18 mouse cellular contexts compared by ENCODE assay signal in the genomic region with DNA sequence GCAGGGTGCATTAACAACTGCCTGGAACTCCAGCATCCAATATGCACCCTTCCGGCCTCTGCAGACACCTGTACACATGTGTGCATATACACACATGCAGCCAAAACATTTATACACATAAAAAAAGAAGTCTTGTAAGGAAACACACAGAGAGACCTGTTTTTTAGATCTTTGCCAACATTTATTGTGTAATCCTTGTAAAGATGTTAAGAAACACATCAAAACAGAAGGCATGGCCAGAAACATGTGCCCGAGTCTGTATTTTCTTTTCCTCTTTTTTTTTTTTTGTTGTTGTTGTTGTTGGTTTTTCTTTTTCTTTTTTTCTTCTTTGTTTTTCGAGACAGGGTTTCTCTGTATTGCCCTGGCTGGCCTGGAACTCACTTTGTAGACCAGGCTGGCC. TPM values are rescaled to one million over a fixed set of nuclear protein-coding genes. Genes with fewer than 3 reads are reported as not detected.
DNase-seq lines count a peak whose midpoint lies in the region; ATAC-seq and TF ChIP-seq lines count a peak whose summit lies in the region.
"Had no signal": no experiment of that assay in that cellular context is flagged by ENCODE, and none has a peak within 500 bp of the region (broad histone marks: within the 10 kb centered on the region; RNA-seq: fewer than 3 reads in every experiment).

No protein-coding gene starts in this region.

- no peak for TF ChIP-seq CTCF in lung, postnatal 0 days (IDR thresholded peaks at IDR 0.05)

- no peak overlapping the region for H3K9ac ChIP-seq in lung, postnatal 0 days (replicated peaks; ENCODE audit: low read depth)
- H3K9ac ChIP-seq: embryonic facial prominence, embryonic 12.5 days; forebrain, embryonic 13.5 days; forebrain, embryonic 15.5 days had no signal

- H3K9me3 ChIP-seq in lung, postnatal 0 days (ENCODE audit: low read length), result no peaks in the 10 kb centered on the region
- H3K9me3 ChIP-seq: embryonic facial prominence, embryonic 10.5 days; embryonic facial prominence, embryonic 12.5 days; forebrain, embryonic 13.5 days; forebrain, embryonic 15.5 days had no signal

- no peaks in the 10 kb centered on the region for H3K4me1 ChIP-seq in lung, postnatal 0 days (ENCODE audit: insufficient read depth, low read depth, low read length)
- H3K4me1 ChIP-seq: embryonic facial prominence, embryonic 10.5 days; embryonic facial prominence, embryonic 12.5 days; forebrain, embryonic 13.5 days; forebrain, embryonic 15.5 days had no signal

- no peak overlapping the region for H3K4me2 ChIP-seq in lung, postnatal 0 days (replicated peaks; ENCODE audit: low read depth, low read length)
- H3K4me2 ChIP-seq: embryonic facial prominence, embryonic 12.5 days; forebrain, embryonic 13.5 days; forebrain, embryonic 15.5 days had no signal

- WGBS in lung, postnatal 0 days, result 88% methylated on average over 3 of the region's 3 CpGs

- H3K27me3 ChIP-seq in lung, postnatal 0 days (replicated peaks; ENCODE audit: insufficient read depth, low read length), result no peaks in the 10 kb centered on the region
- H3K27me3 ChIP-seq: embryonic facial prominence, embryonic 12.5 days; forebrain, embryonic 13.5 days; forebrain, embryonic 15.5 days had no signal

- ATAC-seq in lung, postnatal 0 days, result no peak
- peak; percentile 59 for ATAC-seq in granulocyte monocyte progenitor cell, adult 5-6 weeks (replicated peaks; ENCODE audit: poor library complexity, severe bottlenecking)
- peak; percentile 44; the same call in 1 of the 2 replicates for ATAC-seq in megakaryocyte progenitor cell, adult 5-6 weeks (replicated peaks; ENCODE audit: poor library complexity)
- no peak for ATAC-seq in monocyte, adult 5-6 weeks (replicated peaks; ENCODE audit: insufficient number of reproducible peaks, low FRiP score, low TSS enrichment, poor library complexity, severe bottlenecking)
- ATAC-seq: forebrain, embryonic 13.5 days; forebrain, embryonic 15.5 days had no signal

- DNase-seq in lung, postnatal 0 days (ENCODE audit: low spot score), result peak; percentile 8
- DNase-seq in lung, adult 18-20 months, result no peak
- no peak for DNase-seq in right cerebral cortex, postnatal 14 days
- DNase-seq: adrenal gland, adult 8-10 months; adrenal gland, postnatal 14 days; adrenal gland, postnatal 36 days; cerebellum, adult 11-12 months; cerebellum, adult 2 months; cerebellum, adult 9-10 months; cerebellum, postnatal 10 days; cerebellum, postnatal 25 days had no signal

- H3K4me3 ChIP-seq in lung, postnatal 0 days (ENCODE audit: low read depth, low read length), result no peak overlapping the region
- H3K4me3 ChIP-seq: embryonic facial prominence, embryonic 10.5 days; embryonic facial prominence, embryonic 12.5 days; forebrain, embryonic 13.5 days; forebrain, embryonic 15.5 days had no signal

- no peaks in the 10 kb centered on the region for H3K36me3 ChIP-seq in lung, postnatal 0 days (ENCODE audit: insufficient read depth, low read length)
- H3K36me3 ChIP-seq: embryonic facial prominence, embryonic 12.5 days had no signal

- no peak overlapping the region for H3K27ac ChIP-seq in lung, postnatal 0 days (ENCODE audit: low read length)
- H3K27ac ChIP-seq: embryonic facial prominence, embryonic 10.5 days; embryonic facial prominence, embryonic 12.5 days; forebrain, embryonic 13.5 days; forebrain, embryonic 15.5 days had no signal

- TF ChIP-seq EP300 in lung, postnatal 0 days (IDR thresholded peaks at IDR 0.05), result no peak

RNA-seq across cellular contexts. Expression of a gene that starts 59.5 kb away (rescaled TPM):
- polyA plus RNA-seq in lung, postnatal 0 days (2015; fragmentation: Nextera tagmentation; extraction: Ambion mirVana), result 9.4 and 9.8 TPM in 2 replicates
- total RNA-seq in granulocyte monocyte progenitor cell, adult 5-6 weeks (2014; fragmentation: Nextera tagmentation), result 35.1 and 51.5 TPM in 2 replicates
- 30.5 and 35.9 TPM in 2 replicates for total RNA-seq in granulocyte monocyte progenitor cell, adult 5-6 weeks (2017)
- total RNA-seq in megakaryocyte progenitor cell, adult 5-6 weeks (2015), result 19.8 and 20.1 TPM in 2 replicates
- 23.6 and 37.0 TPM in 2 replicates for total RNA-seq in megakaryocyte progenitor cell, adult 5-6 weeks (2017)
- total RNA-seq in monocyte, adult 5-6 weeks (2017), result 58.3 to 89.5 TPM (median 71.8 TPM) in 3 replicates

Comparison
In these comparisons a context has a peak if more than half of its experiments do, and no peak if none do; other contexts are left out.
1. ATAC-seq: peak in granulocyte monocyte progenitor cell, adult 5-6 weeks (single experiment) and megakaryocyte progenitor cell, adult 5-6 weeks (single experiment); none in lung, postnatal 0 days (single experiment) and monocyte, adult 5-6 weeks (single experiment).